Mouse (Mus musculus) cerebellum, adult 11-12 months (tissue): ENCODE measurements around the gene Ppp3r1.
A peak's percentile ranks its signal among the peaks of the same experiment; 100 is the strongest.
"Not testable (repeated sequence)": the region's sequence is repeated elsewhere in the genome, so short reads cannot be mapped to it uniquely, and the experiment has no call there.

ENCODE experiments used
- DNase-seq: peaks from one replicate; pipeline ENCODE4 v3.0.0; 2022

The Ppp3r1 gene

GRCm38 (mm10) chr11:17200936-17201335, 41.9 kb downstream of the Ppp3r1 start:
- no peak for DNase-seq

- DNase-seq = no peak
Observed at GRCm38 (mm10) chr11:17202481-17202880, 43.4 kb downstream of the Ppp3r1 start.

- DNase-seq = peak; percentile 97
Observed at GRCm38 (mm10) chr11:17211258-17212140, 52.4 kb downstream of the Ppp3r1 start, which contains the start of gene Pno1. Gene Pno1 (minus strand): TSS chr11:17211568.

GRCm38 (mm10) chr11:17212141-17212495, 53.1 kb downstream of the Ppp3r1 start:
- DNase-seq = no peak

GRCm38 (mm10) chr11:17212903-17213509, 53.9 kb downstream of the Ppp3r1 start:
- DNase-seq = no peak

GRCm38 (mm10) chr11:17215475-17215874, 56.4 kb downstream of the Ppp3r1 start:
- DNase-seq = no peak

- DNase-seq = no peak
Observed at GRCm38 (mm10) chr11:17221126-17221525, 62.1 kb downstream of the Ppp3r1 start.

- DNase-seq = no peak
Observed at GRCm38 (mm10) chr11:17232792-17233191, 73.7 kb downstream of the Ppp3r1 start.

GRCm38 (mm10) chr11:17236449-17237037, 77.5 kb downstream of the Ppp3r1 start:
- no peak for DNase-seq

- not testable (repeated sequence) for DNase-seq
Observed at GRCm38 (mm10) chr11:17238598-17238997, 79.5 kb downstream of the Ppp3r1 start.

- no peak for DNase-seq
Observed at GRCm38 (mm10) chr11:17248715-17249114, 89.7 kb downstream of the Ppp3r1 start.
